Mouse (Mus musculus): Measurements from ENCODE around the gene Nipsnap3a. TPM values are rescaled to one million over a fixed set of nuclear protein-coding genes. Genes with fewer than 3 reads are reported as not detected.

Nipsnap3a gene
- polyA plus RNA-seq, 1 experiment: not detected

DNA sequence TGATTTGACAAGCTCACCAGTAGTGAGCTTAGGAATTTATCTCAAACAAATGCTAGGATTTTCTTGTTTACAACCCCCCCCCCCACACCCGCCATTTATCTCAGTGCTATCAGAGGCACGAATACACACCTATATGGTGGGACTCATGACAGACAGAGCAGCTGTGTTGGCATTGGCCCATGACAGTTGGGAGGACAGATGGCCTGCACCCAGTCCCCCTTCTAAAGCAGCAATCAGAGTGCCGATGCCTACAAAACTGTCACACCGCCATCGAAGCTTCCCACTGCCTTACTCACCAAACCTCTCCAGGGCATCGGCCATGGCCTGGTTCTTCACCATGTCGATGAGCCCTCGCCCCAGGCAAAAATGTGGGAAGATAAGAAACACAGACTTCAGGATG, 54.7 kb downstream of the Nipsnap3a start:
- WGBS: 98% methylated on average over 8 of the region's 8 CpGs
- H3K27ac ChIP-seq (ENCODE audit: control insufficient read depth, insufficient read depth, low read length): no peak overlapping the region
- no peak overlapping the region for H3K4me3 ChIP-seq (ENCODE audit: control insufficient read depth, insufficient read depth, low read length)
- H3K4me1 ChIP-seq (replicated peaks; ENCODE audit: control insufficient read depth, insufficient read depth, low read length): no peaks in the 10 kb centered on the region
- no peak for TF ChIP-seq CTCF (IDR thresholded peaks at IDR 0.05; ENCODE audit: borderline replicate concordance, control insufficient read depth, extremely low read depth, insufficient read depth, low read length, poor library complexity)
- TF ChIP-seq POLR2A (IDR thresholded peaks at IDR 0.05; ENCODE audit: control insufficient read depth, extremely low read depth, insufficient read depth, low read length, poor library complexity): no peak
- no peak for DNase-seq
- peaks cover 8% of the 10 kb centered on the region; the same call in 1 of the 2 replicates for H3K36me3 ChIP-seq (ENCODE audit: control insufficient read depth, insufficient read depth, low read length)
- no peaks in the 10 kb centered on the region for H3K27me3 ChIP-seq (ENCODE audit: control insufficient read depth, insufficient read depth, low read length)

DNA sequence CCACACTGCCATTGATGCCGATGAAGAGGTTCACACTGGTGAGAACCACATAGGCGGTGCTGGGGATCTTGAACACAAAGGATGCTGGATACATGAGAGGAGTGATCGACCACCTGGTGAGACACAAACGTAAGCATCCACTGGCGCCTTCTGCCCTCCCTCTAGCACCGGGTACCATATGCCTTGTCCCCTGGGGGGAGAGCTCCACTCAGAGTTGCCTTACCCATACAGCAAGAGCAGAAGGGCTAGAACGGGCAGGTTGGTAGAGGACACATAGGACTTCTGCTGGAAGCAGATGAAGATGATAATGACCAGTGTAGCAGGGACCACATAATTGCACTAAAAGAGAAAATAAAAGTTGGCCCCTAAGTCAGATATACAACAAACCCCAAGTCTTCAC, 56.7 kb downstream of the Nipsnap3a start:
- no peaks in the 10 kb centered on the region for H3K4me1 ChIP-seq (replicated peaks; ENCODE audit: control insufficient read depth, insufficient read depth, low read length)
- TF ChIP-seq CTCF (IDR thresholded peaks at IDR 0.05; ENCODE audit: borderline replicate concordance, control insufficient read depth, extremely low read depth, insufficient read depth, low read length, poor library complexity) (no peak), POLR2A (IDR thresholded peaks at IDR 0.05; ENCODE audit: control insufficient read depth, extremely low read depth, insufficient read depth, low read length, poor library complexity) (no peak)
- H3K27me3 ChIP-seq (ENCODE audit: control insufficient read depth, insufficient read depth, low read length): no peaks in the 10 kb centered on the region
- H3K36me3 ChIP-seq (ENCODE audit: control insufficient read depth, insufficient read depth, low read length): peaks cover 8% of the 10 kb centered on the region; the same call in 1 of the 2 replicates
- no peak overlapping the region for H3K27ac ChIP-seq (ENCODE audit: control insufficient read depth, insufficient read depth, low read length)
- no peak for DNase-seq
- no peak overlapping the region for H3K4me3 ChIP-seq (ENCODE audit: control insufficient read depth, insufficient read depth, low read length)
- WGBS: 99% methylated on average over 7 of the region's 7 CpGs

DNA sequence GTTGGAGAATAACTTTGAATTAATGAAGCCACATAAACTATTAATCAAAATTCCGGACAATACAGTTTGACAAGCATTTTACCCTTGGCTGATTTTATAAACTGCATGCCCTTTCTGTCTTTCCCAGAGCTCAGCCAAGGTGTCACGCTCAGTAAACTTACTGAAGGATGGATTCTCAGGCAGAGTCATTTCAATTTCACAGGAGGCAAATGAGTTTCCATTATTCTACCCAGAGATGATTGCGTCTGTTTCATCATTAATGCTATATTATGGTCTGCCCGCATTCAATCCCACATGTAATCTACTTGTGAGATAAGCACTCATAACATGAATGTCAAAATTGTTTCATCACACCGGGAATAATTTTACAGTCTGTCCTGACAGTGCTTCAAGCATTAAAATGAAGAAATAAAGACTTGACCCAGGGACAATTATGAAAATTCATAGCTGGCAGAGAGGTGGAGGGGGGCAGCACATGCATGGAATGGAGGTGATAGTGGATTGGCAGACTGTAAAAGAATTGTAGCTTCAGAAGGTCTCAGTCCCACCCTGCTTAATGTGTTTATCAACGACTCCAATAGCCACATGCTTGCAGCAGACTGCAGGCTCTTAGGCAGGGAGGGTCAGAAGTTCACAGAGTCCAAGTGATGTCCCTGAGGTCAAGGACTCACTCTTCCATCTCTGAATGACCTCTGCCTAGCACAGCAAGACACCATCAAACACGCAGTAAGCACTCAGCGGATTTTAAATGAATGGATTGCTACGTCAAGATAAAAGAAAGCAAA, 57.4 kb downstream of the Nipsnap3a start:
- TF ChIP-seq POLR2A (IDR thresholded peaks at IDR 0.05; ENCODE audit: control insufficient read depth, extremely low read depth, insufficient read depth, low read length, poor library complexity) (no peak), CTCF (IDR thresholded peaks at IDR 0.05; ENCODE audit: borderline replicate concordance, control insufficient read depth, extremely low read depth, insufficient read depth, low read length, poor library complexity) (no peak)
- WGBS: 94% methylated on average over 9 of the region's 9 CpGs
- Histone ChIP-seq H3K27me3 (ENCODE audit: control insufficient read depth, insufficient read depth, low read length) (no peaks in the 10 kb centered on the region), H3K4me1 (replicated peaks; ENCODE audit: control insufficient read depth, insufficient read depth, low read length) (no peaks in the 10 kb centered on the region), H3K27ac (ENCODE audit: control insufficient read depth, insufficient read depth, low read length) (no peak overlapping the region), H3K4me3 (ENCODE audit: control insufficient read depth, insufficient read depth, low read length) (no peak overlapping the region), H3K36me3 (ENCODE audit: control insufficient read depth, insufficient read depth, low read length) (peaks cover 8% of the 10 kb centered on the region; the same call in 1 of the 2 replicates)
- DNase-seq: no peak

Other genes starting within 250 kb of the Nipsnap3a start
- gene Olfr275, start 174.7 kb upstream of the Nipsnap3a start, polyA plus RNA-seq (2012; rRNA removed): not detected in 2 replicates
- gene Olfr273, start 130.0 kb upstream of the Nipsnap3a start, polyA plus RNA-seq (2012; rRNA removed): not detected in 2 replicates
- gene Olfr272, start 70.1 kb upstream of the Nipsnap3a start, polyA plus RNA-seq (2012; rRNA removed): not detected in 2 replicates
- not detected in 2 replicates for gene Olfr270, start 24.7 kb upstream of the Nipsnap3a start, polyA plus RNA-seq (2012; rRNA removed)
- gene Nipsnap3b, start 22.6 kb downstream of the Nipsnap3a start, polyA plus RNA-seq (2012; rRNA removed): 22.7 and 23.2 TPM in 2 replicates
- gene Abca1, start 170.6 kb downstream of the Nipsnap3a start, polyA plus RNA-seq (2012; rRNA removed): 13.8 and 15.4 TPM in 2 replicates

All from thymus, adult 2 months (tissue).